Mouse (Mus musculus) heart, postnatal 25 days (tissue): ENCODE results near the gene Aamp. TPM values are rescaled to one million over a fixed set of nuclear protein-coding genes. Genes with fewer than 3 reads are reported as not detected.

ENCODE experiments used
- DNase-seq: peaks from one replicate; pipeline ENCODE4 v3.0.0; 2022; ENCODE audit warnings: low spot score
- intact Hi-C: fragments of 180-260 bp; cut with DNase I; formaldehyde crosslinking; loops from one replicate; pipeline ENCODE4 v1.15.1; 2025
- total RNA-seq, 2 experiments: library from RNA; stranded (reverse); gene quantifications; 2 replicates each; pipeline ENCODE4 v1.2.3; 2021

The Aamp gene
- total RNA-seq, 2 experiments from 2014 or later: 87.5 to 94.8 TPM

- intact Hi-C loops: no loop called here
Measured at GRCm38 (mm10) chr1:74250096-74250495, 34.4 kb downstream of the Aamp start.

GRCm38 (mm10) chr1:74249331-74249980 is 35.1 kb downstream of the Aamp start:
- intact Hi-C loops: no loop called here
- DNase-seq: no peak

More at GRCm38 (mm10) chr1:74250096-74250495, 34.4 kb downstream of the Aamp start:
- DNase-seq: no peak

DNA sequence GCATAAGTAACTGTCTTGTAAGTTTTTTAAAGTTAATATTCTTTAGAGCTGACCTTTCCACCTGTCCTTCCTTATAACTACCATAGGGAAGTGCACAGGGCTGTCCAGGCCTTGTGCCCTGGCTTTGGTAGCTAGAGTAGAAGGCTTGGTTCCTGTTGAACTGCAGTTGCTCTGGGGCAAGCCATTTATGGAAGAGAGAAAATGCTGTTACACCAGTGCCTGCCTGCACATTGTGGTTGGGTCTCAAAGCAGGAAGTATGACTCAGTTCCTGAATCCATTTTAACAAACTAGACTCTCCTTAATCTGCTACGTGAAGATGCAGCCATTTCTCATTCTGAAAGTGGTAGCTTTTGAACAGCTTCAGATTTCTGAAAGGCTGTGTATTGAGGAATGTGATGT is 35.7 kb downstream of the Aamp start:
- intact Hi-C loops: no loop called here
- DNase-seq: peak; percentile 43

GRCm38 (mm10) chr1:74245525-74245924 is 39.0 kb downstream of the Aamp start:
- intact Hi-C loops: no loop called here
- DNase-seq: no peak

GRCm38 (mm10) chr1:74240832-74241231 is 43.7 kb downstream of the Aamp start:
- intact Hi-C loops: no loop called here
- DNase-seq: no peak

DNA sequence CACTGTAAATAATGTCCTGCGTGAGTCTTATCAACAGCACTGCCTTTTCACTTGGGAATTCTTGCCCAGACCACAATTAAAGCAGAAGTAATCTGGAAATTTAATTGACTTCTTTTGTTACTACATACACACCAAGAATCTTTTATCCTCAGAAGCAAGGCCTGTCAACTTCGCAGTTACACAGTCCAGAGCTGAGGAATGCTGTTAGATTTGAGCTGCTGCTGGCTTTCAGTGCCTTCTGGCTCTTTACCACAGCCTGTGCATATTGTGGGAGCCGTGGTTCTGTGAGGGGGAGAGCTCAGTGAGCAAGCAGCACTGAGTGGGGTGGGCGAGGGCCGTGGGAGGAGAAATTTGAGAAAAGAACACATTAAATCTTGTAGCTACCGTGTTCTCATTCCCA is 44.2 kb downstream of the Aamp start:
- no peak for DNase-seq
- intact Hi-C loops: no loop called here

- DNase-seq: no peak
- intact Hi-C loops: loop anchor here (5.0 kb wide), 1 partner anchor 43 kb away; the partner anchor contains the start of genes Aamp and Pnkd
Measured at GRCm38 (mm10) chr1:74239618-74240017, 44.9 kb downstream of the Aamp start.

GRCm38 (mm10) chr1:74239162-74239561 is 45.4 kb downstream of the Aamp start:
- intact Hi-C loops: loop anchor here (5.0 kb wide), 1 partner anchor 43 kb away; the partner anchor contains the start of genes Aamp and Pnkd

DNA sequence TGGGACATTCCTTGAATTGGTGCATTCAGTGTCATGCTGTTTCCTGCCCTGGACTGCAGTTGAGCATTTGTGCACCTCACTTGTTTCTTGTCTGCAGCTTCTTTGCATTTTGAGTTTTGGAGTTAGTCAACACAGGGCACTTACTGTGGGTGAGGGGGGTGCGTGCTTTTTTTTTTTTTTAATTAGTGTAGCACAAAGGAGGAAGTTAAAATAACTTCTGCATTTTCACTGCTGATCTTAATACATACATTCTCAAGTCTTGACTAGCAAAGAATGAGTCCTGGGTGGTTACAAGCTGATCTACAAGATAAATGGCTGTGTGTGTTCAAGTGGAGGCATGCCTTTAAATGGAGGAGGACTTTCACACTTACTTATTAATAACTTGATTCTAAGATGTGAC is 46.4 kb downstream of the Aamp start:
- no peak for DNase-seq
- intact Hi-C loops: loop anchor here (5.0 kb wide), 1 partner anchor 44 kb away; the partner anchor contains the start of genes Aamp and Pnkd

More at GRCm38 (mm10) chr1:74239162-74239561, 45.4 kb downstream of the Aamp start:
- DNase-seq: no peak

- intact Hi-C loops: loop anchor here (5.0 kb wide), 1 partner anchor 45 kb away; the partner anchor contains the start of genes Aamp and Pnkd
- DNase-seq: no peak
Measured at GRCm38 (mm10) chr1:74237671-74238070, 46.9 kb downstream of the Aamp start.

DNA sequence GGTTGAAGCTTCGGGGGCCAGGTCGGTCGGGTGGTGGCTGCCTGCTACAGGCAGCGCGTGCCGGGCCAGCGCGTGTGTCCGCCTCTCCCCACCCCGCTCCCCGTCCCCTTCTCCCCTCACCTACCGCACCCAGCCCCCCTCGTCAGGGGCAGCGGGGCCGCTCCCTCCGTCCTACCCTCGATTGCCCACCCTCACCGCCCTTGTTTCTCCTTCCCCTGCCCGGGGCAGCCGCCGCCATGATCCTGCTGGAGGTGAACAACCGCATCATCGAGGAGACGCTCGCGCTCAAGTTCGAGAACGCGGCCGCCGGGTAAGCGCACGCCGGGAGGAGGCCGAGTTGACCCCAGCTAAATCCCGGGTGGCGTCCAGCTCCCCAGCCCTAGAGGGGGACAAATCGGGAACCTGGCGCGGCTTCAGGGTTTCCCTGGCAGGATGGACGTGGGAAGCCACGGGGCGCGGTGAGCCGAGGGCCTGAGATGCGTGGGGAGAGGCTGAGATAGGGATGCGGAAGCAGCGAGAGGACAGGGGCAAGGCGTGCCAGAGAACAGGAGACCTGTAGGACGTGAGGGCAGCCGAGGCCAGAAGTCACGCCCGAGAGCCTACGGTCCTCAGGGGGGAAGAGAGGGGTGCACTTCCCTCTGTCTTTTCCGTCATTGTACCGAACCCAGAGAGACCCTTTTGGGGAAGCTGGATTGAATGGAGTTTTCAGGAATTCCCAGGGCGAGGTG is 47.8 kb downstream of the Aamp start:
- intact Hi-C loops: loop anchor here (5.0 kb wide), 1 partner anchor 46 kb away; the partner anchor contains the start of genes Aamp and Pnkd

DNA sequence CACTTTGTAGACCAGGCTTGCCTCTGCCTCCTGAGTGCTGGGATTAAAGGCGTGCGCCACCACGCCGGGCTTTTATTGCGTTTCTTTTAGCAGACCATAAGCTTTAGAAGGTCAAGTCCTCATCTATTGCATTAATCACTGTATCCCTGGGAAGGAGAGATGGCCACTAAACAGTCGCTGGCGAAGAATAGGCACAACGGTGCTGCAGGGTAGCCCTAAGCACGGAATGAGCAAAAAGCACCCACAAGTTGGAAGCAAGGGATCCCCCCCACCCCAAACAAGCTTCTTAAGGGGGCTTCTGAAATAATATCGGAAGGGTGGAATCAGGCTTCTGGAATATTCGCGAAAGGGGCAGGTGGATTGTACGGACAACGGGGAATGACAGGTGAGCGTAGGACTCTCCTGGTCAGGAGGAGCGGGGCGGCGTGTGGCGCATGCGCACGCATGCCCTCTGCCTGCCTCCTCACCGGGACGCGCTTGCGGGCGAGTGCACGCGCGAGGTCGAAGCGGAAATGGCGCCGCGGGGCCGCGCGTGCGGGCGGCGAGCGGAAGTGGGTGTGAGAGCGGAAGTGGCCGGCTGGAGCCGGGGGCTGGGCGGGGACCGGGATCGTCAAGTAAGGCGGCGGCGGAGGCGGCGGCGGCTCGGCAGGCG is 48.5 kb downstream of the Aamp start, which contains the start of gene Arpc2:
TSS of gene Arpc2 (plus strand) at position 147 of the 652 bp plus-strand sequence.
- peak; percentile 98 for DNase-seq
- intact Hi-C loops: loop anchor here (5.0 kb wide), 1 partner anchor 46 kb away; the partner anchor contains the start of genes Aamp and Pnkd

More for the DNA sequence above, 47.8 kb downstream of the Aamp start:
- DNase-seq: peak; percentile 40

- intact Hi-C loops: no loop called here
- no peak for DNase-seq
Measured at GRCm38 (mm10) chr1:74230992-74231391, 53.5 kb downstream of the Aamp start.

GRCm38 (mm10) chr1:74229942-74230341 is 54.6 kb downstream of the Aamp start:
- intact Hi-C loops: no loop called here

More at GRCm38 (mm10) chr1:74229942-74230341, 54.6 kb downstream of the Aamp start:
- no peak for DNase-seq

Other genes starting within 250 kb of the Aamp start
- gene Tns1, start 160.3 kb downstream of the Aamp start, total RNA-seq: 100 to 1,000 TPM; 679 to 701 TPM
- gene Rufy4, start 159.2 kb downstream of the Aamp start, total RNA-seq: 1 to 10 TPM; 1.1 to 1.5 TPM
- under 1 TPM; 0.10 to 0.11 TPM for gene Cxcr2, start 130.7 kb downstream of the Aamp start, total RNA-seq
- not detected for gene Cxcr1, start 90.1 kb downstream of the Aamp start, total RNA-seq
- 100 to 1,000 TPM; 134 to 140 TPM for gene Arpc2, start 48.7 kb downstream of the Aamp start, total RNA-seq
- not detected for gene Gpbar1, start 6.2 kb downstream of the Aamp start, total RNA-seq
- 100 to 1,000 TPM; 160 to 161 TPM for gene Pnkd, start 192 bp upstream of the Aamp start, total RNA-seq
- gene Tmbim1, start 20.9 kb upstream of the Aamp start, total RNA-seq: 10 to 100 TPM; 38.4 to 41.5 TPM
- under 1 TPM; 0.18 to 0.28 TPM for gene Catip, start 77.4 kb upstream of the Aamp start, total RNA-seq
- gene Slc11a1, start 90.5 kb upstream of the Aamp start, total RNA-seq: 1 to 10 TPM; 2.5 to 3.2 TPM
- 100 to 1,000 TPM; 123 to 139 TPM for gene Ctdsp1, start 106.8 kb upstream of the Aamp start, total RNA-seq
- 1 to 10 TPM in 1 of 2 experiments, under 1 TPM in 1; 0.57 to 1.0 TPM for gene Vil1, start 124.6 kb upstream of the Aamp start, total RNA-seq
- gene Cnot9, start 221.3 kb upstream of the Aamp start, total RNA-seq: 10 to 100 TPM; 12.5 to 14.7 TPM